Mouse (Mus musculus): ENCODE results near the gene Utp18.
"Not testable (repeated sequence)": the region's sequence is repeated elsewhere in the genome, so short reads cannot be mapped to it uniquely, and the experiment has no call there.

Gene Utp18

GRCm38 (mm10) chr11:93885572-93886410 is at the start of gene Utp18, which contains the start of gene Mbtd1:
TSS of gene Utp18 (minus strand) at chr11:93885766.
TSS of gene Mbtd1 (plus strand) at chr11:93885852.
- H3K4me1 ChIP-seq (replicated peaks; ENCODE audit: low read depth, low read length): peaks cover 53% of the 10 kb centered on the region
- peaks cover 58% of the 10 kb centered on the region for H3K36me3 ChIP-seq (ENCODE audit: insufficient read depth, low read length)
- no peaks in the 10 kb centered on the region for H3K9me3 ChIP-seq (ENCODE audit: low read length)
- no peak for TF ChIP-seq CTCF (conservative IDR thresholded peaks at IDR 0.05; ENCODE audit: low read length)
- TF ChIP-seq NANOG (IDR thresholded peaks at IDR 0.05; ENCODE audit: borderline replicate concordance, low read length): no peak
- no peak for TF ChIP-seq POU5F1 (IDR thresholded peaks at IDR 0.05; ENCODE audit: borderline replicate concordance, low read length)
- H3K4me3 ChIP-seq (replicated peaks; ENCODE audit: low read length): peak within 1 kb of the TSS; percentile 96
- H3K27me3 ChIP-seq (ENCODE audit: insufficient read depth, low read length): no peaks in the 10 kb centered on the region

- Histone ChIP-seq H3K36me3 (ENCODE audit: insufficient read depth, low read length) (peaks cover 97% of the 10 kb centered on the region), H3K9me3 (ENCODE audit: low read length) (no peaks in the 10 kb centered on the region), H3K4me3 (replicated peaks; ENCODE audit: low read length) (no peak overlapping the region), H3K4me1 (replicated peaks; ENCODE audit: low read depth, low read length) (no peaks in the 10 kb centered on the region), H3K27me3 (ENCODE audit: insufficient read depth, low read length) (no peaks in the 10 kb centered on the region)
- TF ChIP-seq NANOG (IDR thresholded peaks at IDR 0.05; ENCODE audit: borderline replicate concordance, low read length) (no peak), POU5F1 (IDR thresholded peaks at IDR 0.05; ENCODE audit: borderline replicate concordance, low read length) (no peak), CTCF (conservative IDR thresholded peaks at IDR 0.05; ENCODE audit: low read length) (no peak)
Measured at GRCm38 (mm10) chr11:93929106-93929505, 43.5 kb upstream of the Utp18 start.

- not testable (repeated sequence) for H3K4me1 ChIP-seq (replicated peaks; ENCODE audit: low read depth, low read length)
Measured at GRCm38 (mm10) chr11:93915019-93915418, 29.5 kb upstream of the Utp18 start.

GRCm38 (mm10) chr11:93911603-93912002 is 26.0 kb upstream of the Utp18 start:
- Histone ChIP-seq H3K4me3 (replicated peaks; ENCODE audit: low read length) (no peak overlapping the region), H3K27me3 (ENCODE audit: insufficient read depth, low read length) (no peaks in the 10 kb centered on the region), H3K4me1 (replicated peaks; ENCODE audit: low read depth, low read length) (no peaks in the 10 kb centered on the region), H3K9me3 (ENCODE audit: low read length) (no peaks in the 10 kb centered on the region), H3K36me3 (ENCODE audit: insufficient read depth, low read length) (peaks cover 94% of the 10 kb centered on the region)
- TF ChIP-seq POU5F1 (IDR thresholded peaks at IDR 0.05; ENCODE audit: borderline replicate concordance, low read length) (no peak), NANOG (IDR thresholded peaks at IDR 0.05; ENCODE audit: borderline replicate concordance, low read length) (no peak), CTCF (conservative IDR thresholded peaks at IDR 0.05; ENCODE audit: low read length) (no peak)

More at GRCm38 (mm10) chr11:93915019-93915418, 29.5 kb upstream of the Utp18 start:
- not testable (repeated sequence) for H3K4me3 ChIP-seq (replicated peaks; ENCODE audit: low read length); H3K27me3 ChIP-seq (ENCODE audit: insufficient read depth, low read length); H3K9me3 ChIP-seq (ENCODE audit: low read length)
- H3K36me3 ChIP-seq (ENCODE audit: insufficient read depth, low read length): peaks cover 96% of the 10 kb centered on the region

- TF ChIP-seq CTCF (conservative IDR thresholded peaks at IDR 0.05; ENCODE audit: low read length) (no peak), POU5F1 (IDR thresholded peaks at IDR 0.05; ENCODE audit: borderline replicate concordance, low read length) (no peak), NANOG (IDR thresholded peaks at IDR 0.05; ENCODE audit: borderline replicate concordance, low read length) (no peak)
- Histone ChIP-seq H3K9me3 (ENCODE audit: low read length) (no peaks in the 10 kb centered on the region), H3K4me3 (replicated peaks; ENCODE audit: low read length) (no peak overlapping the region)
Measured at GRCm38 (mm10) chr11:93908829-93909228, 23.3 kb upstream of the Utp18 start.

GRCm38 (mm10) chr11:93907839-93908238 is 22.3 kb upstream of the Utp18 start:
- no peak overlapping the region for H3K4me3 ChIP-seq (replicated peaks; ENCODE audit: low read length)
- no peaks in the 10 kb centered on the region for H3K9me3 ChIP-seq (ENCODE audit: low read length)
- no peaks in the 10 kb centered on the region for H3K27me3 ChIP-seq (ENCODE audit: insufficient read depth, low read length)
- TF ChIP-seq POU5F1 (IDR thresholded peaks at IDR 0.05; ENCODE audit: borderline replicate concordance, low read length): no peak
- TF ChIP-seq NANOG (IDR thresholded peaks at IDR 0.05; ENCODE audit: borderline replicate concordance, low read length): no peak
- TF ChIP-seq CTCF (conservative IDR thresholded peaks at IDR 0.05; ENCODE audit: low read length): no peak
- H3K4me1 ChIP-seq (replicated peaks; ENCODE audit: low read depth, low read length): no peaks in the 10 kb centered on the region
- peaks cover 90% of the 10 kb centered on the region for H3K36me3 ChIP-seq (ENCODE audit: insufficient read depth, low read length)

More at GRCm38 (mm10) chr11:93908829-93909228, 23.3 kb upstream of the Utp18 start:
- no peaks in the 10 kb centered on the region for H3K27me3 ChIP-seq (ENCODE audit: insufficient read depth, low read length)
- peaks cover 93% of the 10 kb centered on the region for H3K36me3 ChIP-seq (ENCODE audit: insufficient read depth, low read length)
- no peaks in the 10 kb centered on the region for H3K4me1 ChIP-seq (replicated peaks; ENCODE audit: low read depth, low read length)

- Histone ChIP-seq H3K9me3 (ENCODE audit: low read length) (no peaks in the 10 kb centered on the region), H3K27me3 (ENCODE audit: insufficient read depth, low read length) (no peaks in the 10 kb centered on the region), H3K36me3 (ENCODE audit: insufficient read depth, low read length) (peaks cover 82% of the 10 kb centered on the region), H3K4me1 (replicated peaks; ENCODE audit: low read depth, low read length) (no peaks in the 10 kb centered on the region), H3K4me3 (replicated peaks; ENCODE audit: low read length) (no peak overlapping the region)
- no peak for TF ChIP-seq NANOG (IDR thresholded peaks at IDR 0.05; ENCODE audit: borderline replicate concordance, low read length)
Measured at GRCm38 (mm10) chr11:93906834-93907233, 21.3 kb upstream of the Utp18 start.

GRCm38 (mm10) chr11:93897732-93898131 is 12.2 kb upstream of the Utp18 start:
- H3K4me3 ChIP-seq (replicated peaks; ENCODE audit: low read length): no peak overlapping the region
- H3K9me3 ChIP-seq (ENCODE audit: low read length): no peaks in the 10 kb centered on the region
- H3K36me3 ChIP-seq (ENCODE audit: insufficient read depth, low read length): peaks cover 62% of the 10 kb centered on the region
- peaks cover 21% of the 10 kb centered on the region for H3K4me1 ChIP-seq (replicated peaks; ENCODE audit: low read depth, low read length)
- no peaks in the 10 kb centered on the region for H3K27me3 ChIP-seq (ENCODE audit: insufficient read depth, low read length)
- TF ChIP-seq POU5F1 (IDR thresholded peaks at IDR 0.05; ENCODE audit: borderline replicate concordance, low read length): no peak
- no peak for TF ChIP-seq NANOG (IDR thresholded peaks at IDR 0.05; ENCODE audit: borderline replicate concordance, low read length)
- no peak for TF ChIP-seq CTCF (conservative IDR thresholded peaks at IDR 0.05; ENCODE audit: low read length)

- Histone ChIP-seq H3K9me3 (ENCODE audit: low read length) (no peaks in the 10 kb centered on the region), H3K4me1 (replicated peaks; ENCODE audit: low read depth, low read length) (peaks cover 55% of the 10 kb centered on the region), H3K27me3 (ENCODE audit: insufficient read depth, low read length) (no peaks in the 10 kb centered on the region), H3K36me3 (ENCODE audit: insufficient read depth, low read length) (peaks cover 58% of the 10 kb centered on the region), H3K4me3 (replicated peaks; ENCODE audit: low read length) (peak overlapping the region; percentile 96)
- TF ChIP-seq NANOG (IDR thresholded peaks at IDR 0.05; ENCODE audit: borderline replicate concordance, low read length) (no peak), POU5F1 (IDR thresholded peaks at IDR 0.05; ENCODE audit: borderline replicate concordance, low read length) (no peak), CTCF (conservative IDR thresholded peaks at IDR 0.05; ENCODE audit: low read length) (no peak)
Measured at GRCm38 (mm10) chr11:93887080-93887447, 1.5 kb upstream of the Utp18 start.
